Mouse (Mus musculus): Measurements from ENCODE around the gene Tead1. TPM values are rescaled to one million over a fixed set of nuclear protein-coding genes. Genes with fewer than 3 reads are reported as not detected.

The Tead1 gene
- polyA plus RNA-seq, 1 experiment from 2014 or later, result 18.9 TPM

GRCm38 (mm10) chr7:112717676-112718075 lies 38.6 kb downstream of the Tead1 start:
- no peak overlapping the region for H3K4me3 ChIP-seq (replicated peaks; ENCODE audit: low read length)
- no peak overlapping the region for H3K9ac ChIP-seq (ENCODE audit: low read length)
- no peak for ATAC-seq (ENCODE audit: insufficient read depth, low FRiP score)
- H3K4me2 ChIP-seq (ENCODE audit: low read depth, low read length), result no peak overlapping the region
- whole genome bisulfite sequencing, result 42% methylated on average over 2 of the region's 2 CpGs
- H3K27me3 ChIP-seq (ENCODE audit: control insufficient read depth, insufficient read depth, low read length), result no peaks in the 10 kb centered on the region
- H3K27ac ChIP-seq (ENCODE audit: low read length), result no peak overlapping the region
- H3K36me3 ChIP-seq (ENCODE audit: control insufficient read depth, insufficient read depth, low read length), result no peaks in the 10 kb centered on the region
- no peaks in the 10 kb centered on the region for H3K9me3 ChIP-seq (replicated peaks; ENCODE audit: control insufficient read depth, low read length)
- H3K4me1 ChIP-seq (ENCODE audit: control insufficient read depth, insufficient read depth, low read length), result peaks cover 52% of the 10 kb centered on the region

GRCm38 (mm10) chr7:112719394-112720142 lies 40.5 kb downstream of the Tead1 start:
- Histone ChIP-seq H3K9me3 (replicated peaks; ENCODE audit: control insufficient read depth, low read length) (no peaks in the 10 kb centered on the region), H3K27ac (ENCODE audit: low read length) (peak overlapping the region; percentile 83; the same call in 1 of the 2 replicates), H3K4me3 (replicated peaks; ENCODE audit: low read length) (no peak overlapping the region), H3K4me2 (ENCODE audit: low read depth, low read length) (peak overlapping the region; percentile 51; the same call in 1 of the 2 replicates), H3K27me3 (ENCODE audit: control insufficient read depth, insufficient read depth, low read length) (no peaks in the 10 kb centered on the region), H3K36me3 (ENCODE audit: control insufficient read depth, insufficient read depth, low read length) (no peaks in the 10 kb centered on the region), H3K9ac (ENCODE audit: low read length) (no peak overlapping the region), H3K4me1 (ENCODE audit: control insufficient read depth, insufficient read depth, low read length) (peaks cover 46% of the 10 kb centered on the region)
- ATAC-seq (ENCODE audit: insufficient read depth, low FRiP score), result no peak
- WGBS, result 16% methylated on average over 11 of the region's 11 CpGs

GRCm38 (mm10) chr7:112720143-112720988 lies 41.2 kb downstream of the Tead1 start:
- Histone ChIP-seq H3K27ac (ENCODE audit: low read length) (peak overlapping the region; percentile 83), H3K4me2 (ENCODE audit: low read depth, low read length) (peak overlapping the region; percentile 51), H3K4me1 (ENCODE audit: control insufficient read depth, insufficient read depth, low read length) (peaks cover 46% of the 10 kb centered on the region), H3K4me3 (replicated peaks; ENCODE audit: low read length) (peak overlapping the region; percentile 15; the same call in 1 of the 2 replicates), H3K27me3 (ENCODE audit: control insufficient read depth, insufficient read depth, low read length) (no peaks in the 10 kb centered on the region), H3K9ac (ENCODE audit: low read length) (peak overlapping the region; percentile 23; the same call in 1 of the 2 replicates), H3K9me3 (replicated peaks; ENCODE audit: control insufficient read depth, low read length) (no peaks in the 10 kb centered on the region), H3K36me3 (ENCODE audit: control insufficient read depth, insufficient read depth, low read length) (no peaks in the 10 kb centered on the region)
- peak; percentile 88; the same call in 1 of the 2 replicates for ATAC-seq (ENCODE audit: insufficient read depth, low FRiP score)
- 8% methylated on average over 23 of the region's 23 CpGs for WGBS

GRCm38 (mm10) chr7:112720989-112721337 lies 41.8 kb downstream of the Tead1 start:
- 18% methylated on average over 4 of the region's 4 CpGs for WGBS
- Histone ChIP-seq H3K9me3 (replicated peaks; ENCODE audit: control insufficient read depth, low read length) (no peaks in the 10 kb centered on the region), H3K27me3 (ENCODE audit: control insufficient read depth, insufficient read depth, low read length) (no peaks in the 10 kb centered on the region), H3K4me3 (replicated peaks; ENCODE audit: low read length) (no peak overlapping the region; the same call in 1 of the 2 replicates), H3K4me2 (ENCODE audit: low read depth, low read length) (peak overlapping the region; percentile 51; the same call in 1 of the 2 replicates), H3K36me3 (ENCODE audit: control insufficient read depth, insufficient read depth, low read length) (no peaks in the 10 kb centered on the region), H3K27ac (ENCODE audit: low read length) (peak overlapping the region; percentile 83), H3K4me1 (ENCODE audit: control insufficient read depth, insufficient read depth, low read length) (peaks cover 46% of the 10 kb centered on the region), H3K9ac (ENCODE audit: low read length) (no peak overlapping the region; the same call in 1 of the 2 replicates)
- ATAC-seq (ENCODE audit: insufficient read depth, low FRiP score), result no peak

GRCm38 (mm10) chr7:112721859-112722258 lies 42.7 kb downstream of the Tead1 start:
- Histone ChIP-seq H3K4me1 (ENCODE audit: control insufficient read depth, insufficient read depth, low read length) (peaks cover 37% of the 10 kb centered on the region), H3K9me3 (replicated peaks; ENCODE audit: control insufficient read depth, low read length) (no peaks in the 10 kb centered on the region), H3K4me2 (ENCODE audit: low read depth, low read length) (no peak overlapping the region), H3K27ac (ENCODE audit: low read length) (no peak overlapping the region), H3K4me3 (replicated peaks; ENCODE audit: low read length) (no peak overlapping the region), H3K9ac (ENCODE audit: low read length) (no peak overlapping the region), H3K36me3 (ENCODE audit: control insufficient read depth, insufficient read depth, low read length) (no peaks in the 10 kb centered on the region), H3K27me3 (ENCODE audit: control insufficient read depth, insufficient read depth, low read length) (no peaks in the 10 kb centered on the region)
- 81% methylated on average over 4 of the region's 4 CpGs for WGBS
- ATAC-seq (ENCODE audit: insufficient read depth, low FRiP score), result no peak

- WGBS, result 55% methylated on average over 2 of the region's 2 CpGs
- Histone ChIP-seq H3K27me3 (ENCODE audit: control insufficient read depth, insufficient read depth, low read length) (no peaks in the 10 kb centered on the region), H3K4me3 (replicated peaks; ENCODE audit: low read length) (no peak overlapping the region), H3K27ac (ENCODE audit: low read length) (no peak overlapping the region), H3K9me3 (replicated peaks; ENCODE audit: control insufficient read depth, low read length) (no peaks in the 10 kb centered on the region), H3K4me1 (ENCODE audit: control insufficient read depth, insufficient read depth, low read length) (peaks cover 21% of the 10 kb centered on the region), H3K9ac (ENCODE audit: low read length) (no peak overlapping the region), H3K36me3 (ENCODE audit: control insufficient read depth, insufficient read depth, low read length) (no peaks in the 10 kb centered on the region), H3K4me2 (ENCODE audit: low read depth, low read length) (no peak overlapping the region)
- ATAC-seq (ENCODE audit: insufficient read depth, low FRiP score), result no peak
These were observed 49.3 kb downstream of the Tead1 start for GRCm38 (mm10) chr7:112728399-112728798.

GRCm38 (mm10) chr7:112730209-112730608 lies 51.1 kb downstream of the Tead1 start:
- H3K9me3 ChIP-seq (replicated peaks; ENCODE audit: control insufficient read depth, low read length), result no peaks in the 10 kb centered on the region
- no peaks in the 10 kb centered on the region for H3K36me3 ChIP-seq (ENCODE audit: control insufficient read depth, insufficient read depth, low read length)
- peaks cover 21% of the 10 kb centered on the region for H3K4me1 ChIP-seq (ENCODE audit: control insufficient read depth, insufficient read depth, low read length)
- H3K4me3 ChIP-seq (replicated peaks; ENCODE audit: low read length), result no peak overlapping the region
- H3K27me3 ChIP-seq (ENCODE audit: control insufficient read depth, insufficient read depth, low read length), result no peaks in the 10 kb centered on the region
- H3K9ac ChIP-seq (ENCODE audit: low read length), result no peak overlapping the region
- WGBS, result 39% methylated on average over 5 of the region's 5 CpGs
- ATAC-seq (ENCODE audit: insufficient read depth, low FRiP score), result no peak
- H3K27ac ChIP-seq (ENCODE audit: low read length), result no peak overlapping the region
- no peak overlapping the region for H3K4me2 ChIP-seq (ENCODE audit: low read depth, low read length)

GRCm38 (mm10) chr7:112731584-112731983 lies 52.5 kb downstream of the Tead1 start:
- ATAC-seq (ENCODE audit: insufficient read depth, low FRiP score), result no peak
- no peak overlapping the region for H3K9ac ChIP-seq (ENCODE audit: low read length)
- H3K27ac ChIP-seq (ENCODE audit: low read length), result no peak overlapping the region
- no peak overlapping the region for H3K4me3 ChIP-seq (replicated peaks; ENCODE audit: low read length)
- no peaks in the 10 kb centered on the region for H3K9me3 ChIP-seq (replicated peaks; ENCODE audit: control insufficient read depth, low read length)
- WGBS, result 62% methylated on average over 8 of the region's 8 CpGs
- no peak overlapping the region for H3K4me2 ChIP-seq (ENCODE audit: low read depth, low read length)
- H3K36me3 ChIP-seq (ENCODE audit: control insufficient read depth, insufficient read depth, low read length), result no peaks in the 10 kb centered on the region
- H3K27me3 ChIP-seq (ENCODE audit: control insufficient read depth, insufficient read depth, low read length), result no peaks in the 10 kb centered on the region
- peaks cover 21% of the 10 kb centered on the region for H3K4me1 ChIP-seq (ENCODE audit: control insufficient read depth, insufficient read depth, low read length)

GRCm38 (mm10) chr7:112739174-112739573 lies 60.1 kb downstream of the Tead1 start:
- no peak for ATAC-seq (ENCODE audit: insufficient read depth, low FRiP score)
- H3K4me1 ChIP-seq (ENCODE audit: control insufficient read depth, insufficient read depth, low read length), result peaks cover 37% of the 10 kb centered on the region
- 62% methylated on average over 6 of the region's 6 CpGs for WGBS

More at GRCm38 (mm10) chr7:112739174-112739573, 60.1 kb downstream of the Tead1 start:
- Histone ChIP-seq H3K4me3 (replicated peaks; ENCODE audit: low read length) (no peak overlapping the region), H3K9me3 (replicated peaks; ENCODE audit: control insufficient read depth, low read length) (no peaks in the 10 kb centered on the region), H3K4me2 (ENCODE audit: low read depth, low read length) (no peak overlapping the region), H3K36me3 (ENCODE audit: control insufficient read depth, insufficient read depth, low read length) (no peaks in the 10 kb centered on the region), H3K27me3 (ENCODE audit: control insufficient read depth, insufficient read depth, low read length) (no peaks in the 10 kb centered on the region), H3K9ac (ENCODE audit: low read length) (no peak overlapping the region), H3K27ac (ENCODE audit: low read length) (no peak overlapping the region)

Data from stomach, embryonic 16.5 days (tissue).